Mouse (Mus musculus) lung, postnatal 4 days (tissue): ENCODE data around the gene Skint6.
"Not testable (repeated sequence)": the region's sequence is repeated elsewhere in the genome, so short reads cannot be mapped to it uniquely, and the experiment has no call there.

Experiments used
- DNase-seq, 2 experiments: peaks; one replicate each; pipeline ENCODE4 v3.0.0; 2021

Gene Skint6

DNA sequence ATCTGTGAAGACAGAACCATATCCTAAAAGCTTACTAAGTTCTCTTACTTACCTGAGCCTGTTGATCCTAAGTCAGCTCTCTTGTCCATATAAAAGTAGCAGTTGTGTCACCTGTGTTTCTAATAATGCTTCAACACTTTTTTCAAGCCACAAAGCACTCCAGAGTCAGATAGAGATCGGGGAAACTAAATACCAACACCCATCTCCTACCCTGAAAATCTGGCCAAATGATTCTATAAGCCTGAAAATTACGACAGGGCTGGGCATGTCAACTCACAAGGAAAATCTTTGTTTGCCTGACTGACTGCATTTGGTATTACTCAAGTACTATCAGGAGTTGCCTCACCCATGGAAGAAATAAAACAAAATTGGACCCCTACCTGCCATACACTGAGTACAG, at the start of gene Skint6:
Skint6 (minus strand) TSS at position 101 of the 400 bp plus-strand sequence.
- DNase-seq, result no peak

DNA sequence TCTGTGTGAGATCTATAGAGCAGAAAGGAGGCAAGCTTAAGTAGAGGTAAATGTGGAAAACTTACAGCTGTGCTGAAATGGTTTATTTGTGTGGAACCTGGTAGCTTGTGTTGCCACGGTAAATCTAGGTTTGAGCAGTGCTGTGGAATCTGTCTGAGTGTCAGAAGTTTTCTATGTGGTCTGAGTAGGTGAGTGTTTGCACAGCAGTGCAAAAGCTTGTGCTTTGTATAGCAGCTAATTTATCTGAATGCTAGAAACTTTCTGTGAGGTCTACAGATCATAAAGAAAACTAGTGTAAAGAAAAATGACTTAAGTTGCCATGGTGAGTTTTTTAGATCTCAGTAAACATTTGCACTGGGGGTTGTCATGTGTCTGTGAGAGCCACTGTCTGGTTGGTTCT, 34.1 kb upstream of the Skint6 start:
- DNase-seq, result no peak

- DNase-seq, result no peak
These were observed 15.2 kb upstream of the Skint6 start for GRCm38 (mm10) chr4:113301773-113302473.

DNA sequence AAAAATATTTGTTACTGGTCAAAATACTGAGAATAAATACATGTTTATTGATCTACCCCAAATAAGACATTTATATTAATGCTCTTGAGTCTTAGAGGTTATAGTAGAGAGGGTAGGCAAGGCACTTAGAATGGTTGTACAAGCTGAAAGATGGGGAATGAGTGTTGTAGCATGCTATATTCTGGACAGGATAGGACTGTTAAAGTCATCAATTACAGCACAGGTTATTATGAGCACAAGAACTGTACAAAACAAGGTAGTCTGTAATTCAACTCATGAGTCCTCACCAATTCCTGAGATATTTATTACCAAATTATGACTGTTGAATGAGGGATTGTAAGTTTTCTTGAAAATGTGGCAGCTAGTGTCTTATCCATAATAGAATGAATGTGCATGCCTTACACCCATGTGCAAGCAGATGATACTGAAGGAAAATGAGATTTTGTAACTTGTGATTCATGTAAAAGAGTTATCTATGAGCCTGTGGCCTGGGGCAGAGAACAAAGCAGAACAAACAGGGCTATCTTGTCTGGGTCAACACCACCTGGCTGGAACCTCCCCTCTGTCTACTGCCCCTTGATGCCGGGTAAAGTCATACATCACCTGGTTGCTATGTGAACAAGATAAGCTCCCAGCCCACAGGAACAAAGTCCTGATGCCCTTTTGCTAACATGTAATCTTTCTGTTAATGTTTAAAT, 23.3 kb downstream of the Skint6 start:
- no peak for DNase-seq

- DNase-seq, result no peak
These were observed 41.0 kb downstream of the Skint6 start for GRCm38 (mm10) chr4:113245808-113246207.

DNA sequence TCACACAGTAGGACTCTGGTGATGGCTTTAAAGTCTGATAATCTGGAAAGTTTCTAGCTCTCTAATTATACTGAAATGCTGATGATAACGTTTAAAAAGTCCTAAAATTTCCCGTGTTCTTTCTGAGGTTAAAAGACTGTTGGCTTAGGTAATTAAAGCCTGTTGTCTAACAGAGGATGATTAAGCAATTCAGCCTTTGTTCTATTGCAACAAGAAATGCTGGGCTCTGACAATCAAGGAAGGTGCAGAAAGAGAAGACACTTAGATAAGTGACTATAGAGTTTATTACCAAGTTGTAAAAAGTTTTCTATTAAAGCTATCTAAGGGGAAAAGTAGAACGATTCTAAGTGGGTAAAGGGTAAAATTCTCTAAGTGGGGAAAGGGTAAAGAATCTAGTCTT, 219.2 kb downstream of the Skint6 start:
- DNase-seq, result no peak

GRCm38 (mm10) chr4:112979160-112979559, 307.6 kb downstream of the Skint6 start:
- DNase-seq, result not testable (repeated sequence)

DNA sequence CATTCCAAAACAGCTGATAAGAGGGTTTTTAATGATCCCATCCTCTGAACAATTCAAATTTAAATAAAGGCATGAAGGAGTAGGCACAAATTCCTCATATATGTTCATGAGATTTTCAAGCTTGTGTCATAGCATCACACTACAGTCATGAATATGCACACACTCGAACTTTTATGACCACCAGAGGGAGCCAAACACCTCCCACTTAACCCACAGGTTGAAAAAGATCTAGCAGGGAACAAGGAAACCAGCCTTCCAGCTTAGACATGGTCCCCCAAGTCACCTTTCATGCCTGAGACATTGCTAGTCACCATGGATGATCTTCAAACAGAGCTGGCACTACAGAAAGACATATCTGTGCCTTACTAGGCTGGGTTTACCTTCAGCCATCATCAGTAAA, 496.1 kb downstream of the Skint6 start:
- DNase-seq, result no peak

DNA sequence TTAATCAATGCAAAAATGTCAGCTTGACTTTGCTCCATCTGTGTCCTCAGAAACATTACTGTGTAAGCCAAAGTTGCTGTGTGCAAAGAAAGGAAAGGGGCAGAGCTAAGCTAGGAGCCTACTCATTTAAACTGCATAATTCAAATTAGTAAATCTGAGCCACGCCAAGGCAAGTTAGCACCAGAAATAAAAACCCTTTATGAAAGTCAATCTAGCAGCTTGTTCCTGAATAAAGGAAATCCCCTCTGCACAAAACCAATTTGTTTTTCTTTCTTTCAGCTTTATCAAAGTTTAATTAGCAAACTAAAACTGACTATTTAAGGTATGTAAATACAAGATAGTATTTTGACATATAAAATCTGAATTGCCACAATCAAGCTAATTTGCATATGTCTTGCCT, 512.0 kb downstream of the Skint6 start, which contains the start of gene Skint10:
Skint10 (minus strand) TSS at position 101 of the 400 bp plus-strand sequence.
- no peak for DNase-seq
